Mouse (Mus musculus) midbrain, embryonic 14.5 days (tissue): ENCODE measurements around the gene Gm21860. TPM values are rescaled to one million over a fixed set of nuclear protein-coding genes. Genes with fewer than 3 reads are reported as not detected.
"Not testable (repeated sequence)": the region's sequence is repeated elsewhere in the genome, so short reads cannot be mapped to it uniquely, and the experiment has no call there.

Experiments used
- ATAC-seq: fragments of 200-750 bp; cut with Nextera tagmentation; 2 replicates; pipeline ENCODE4 v1.8.0; 2017; ENCODE audit warnings: moderate number of reproducible peaks, moderate library complexity; ENCODE audit not compliant: low FRiP score, low TSS enrichment
- DNase-seq: peaks from one replicate; pipeline ENCODE4 v3.0.0-alpha.2; 2015
- H3K27ac ChIP-seq: fragments of 300-500 bp; sonication (generic); replicated peaks from 2 replicates; pipeline ENCODE4 v1.5.1; 2014; ENCODE audit warnings: mild to moderate bottlenecking, low read depth, low read length, moderate library complexity
- H3K27me3 ChIP-seq: fragments of 300-500 bp; sonication (generic); 2 replicates; pipeline ENCODE4 v1.6.1; 2014; ENCODE audit warnings: low read length, control low read depth, mixed read lengths; ENCODE audit not compliant: control insufficient read depth, insufficient read depth
- H3K36me3 ChIP-seq: fragments of 300-500 bp; sonication (generic); 2 replicates; pipeline ENCODE4 v1.6.1; 2014; ENCODE audit warnings: low read length, control low read depth; ENCODE audit not compliant: control insufficient read depth, insufficient read depth
- H3K4me1 ChIP-seq: fragments of 300-500 bp; sonication (generic); 2 replicates; pipeline ENCODE4 v1.6.1; 2014; ENCODE audit warnings: mild to moderate bottlenecking, antibody characterized with exemption, low read length, control low read depth; ENCODE audit not compliant: control insufficient read depth, insufficient read depth
- H3K4me2 ChIP-seq: fragments of 300-500 bp; sonication (generic); 2 replicates; pipeline ENCODE4 v1.6.1; 2014; ENCODE audit warnings: mild to moderate bottlenecking, low read length, moderate library complexity
- H3K4me3 ChIP-seq: fragments of 300-500 bp; sonication (generic); replicated peaks from 2 replicates; pipeline ENCODE4 v1.5.1; 2014; ENCODE audit warnings: low read depth, low read length
- H3K9ac ChIP-seq: fragments of 300-500 bp; sonication (generic); replicated peaks from 2 replicates; pipeline ENCODE4 v1.6.1; 2014; ENCODE audit warnings: mild to moderate bottlenecking, low read length, moderate library complexity
- H3K9me3 ChIP-seq: fragments of 300-500 bp; sonication (generic); 2 replicates; pipeline ENCODE4 v1.6.1; 2016; ENCODE audit warnings: low read length, control low read depth, mixed read lengths; ENCODE audit not compliant: control insufficient read depth
- WGBS: fragments of 180-500 bp; shearing (Covaris S2); extraction: QIAGEN DNeasy Blood & Tissue Kit; methylation state at CpG from one replicate; pipeline ENCODE4 v1.1.7; 2014; 5-methylcytosine and 5-hydroxymethylcytosine counted together
- polyA plus RNA-seq: library from polyadenylated mRNA; unstranded; fragments of >200 nt; fragmentation: Nextera tagmentation; extraction: Ambion mirVana; gene quantifications from 2 replicates; pipeline ENCODE4 v1.2.1, GENCODE M21; 2014

Gene Gm21860
- polyA plus RNA-seq, 1 experiment from 2014 or later = not detected

DNA sequence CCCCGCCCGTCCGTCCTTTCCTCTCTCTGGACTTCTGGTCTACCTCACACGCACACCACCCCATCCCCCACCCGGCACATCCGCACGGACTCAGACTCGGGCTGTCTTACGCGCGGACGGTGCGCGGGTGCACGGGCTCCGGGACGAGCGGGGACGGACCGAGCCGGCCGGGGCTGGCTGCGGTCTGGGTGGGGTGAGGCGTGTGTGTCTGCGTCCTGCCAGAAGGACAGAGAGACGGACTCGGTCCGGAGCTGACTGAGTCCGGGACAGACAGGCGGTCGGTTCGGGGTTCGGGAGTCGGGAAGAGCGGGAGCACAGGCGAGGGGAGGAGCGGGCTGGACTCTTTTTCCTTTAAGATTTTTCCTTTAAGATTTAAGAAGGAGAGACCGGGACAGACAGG is 13.6 kb downstream of the Gm21860 start:
- H3K27me3 ChIP-seq = not testable (repeated sequence)
- peak; percentile 40 for ATAC-seq

GRCm38 (mm10) chrY:90740013-90740561 is 14.5 kb downstream of the Gm21860 start:
- Histone ChIP-seq H3K27ac (no peak overlapping the region), H3K9ac (no peak overlapping the region), H3K4me3 (no peak overlapping the region), H3K4me1 (no peaks in the 10 kb centered on the region), H3K36me3 (peaks cover 48% of the 10 kb centered on the region), H3K27me3 (no peaks in the 10 kb centered on the region), H3K4me2 (no peak overlapping the region), H3K9me3 (peaks cover 57% of the 10 kb centered on the region)
- DNase-seq = peak; percentile 75
- 56% methylated on average over 14 of the region's 14 CpGs for whole genome bisulfite sequencing
- ATAC-seq = peak; percentile 18

More for the DNA sequence above, 13.6 kb downstream of the Gm21860 start:
- not testable (repeated sequence) for H3K4me3 ChIP-seq, H3K4me2 ChIP-seq, H3K27ac ChIP-seq, H3K9ac ChIP-seq, H3K4me1 ChIP-seq
- DNase-seq = peak; percentile 75
- peaks cover 44% of the 10 kb centered on the region for H3K36me3 ChIP-seq
- peaks cover 61% of the 10 kb centered on the region for H3K9me3 ChIP-seq
- WGBS = 76% methylated on average over 38 of the region's 38 CpGs

GRCm38 (mm10) chrY:90739531-90740012 is 15.0 kb downstream of the Gm21860 start:
- H3K9ac ChIP-seq, H3K4me3 ChIP-seq, H3K4me2 ChIP-seq, H3K27me3 ChIP-seq, H3K27ac ChIP-seq, DNase-seq, H3K4me1 ChIP-seq: not testable (repeated sequence)
- Histone ChIP-seq H3K9me3 (peaks cover 53% of the 10 kb centered on the region), H3K36me3 (peaks cover 48% of the 10 kb centered on the region)
- peak; percentile 12 for ATAC-seq
- 59% methylated on average over 11 of the region's 11 CpGs for WGBS

DNA sequence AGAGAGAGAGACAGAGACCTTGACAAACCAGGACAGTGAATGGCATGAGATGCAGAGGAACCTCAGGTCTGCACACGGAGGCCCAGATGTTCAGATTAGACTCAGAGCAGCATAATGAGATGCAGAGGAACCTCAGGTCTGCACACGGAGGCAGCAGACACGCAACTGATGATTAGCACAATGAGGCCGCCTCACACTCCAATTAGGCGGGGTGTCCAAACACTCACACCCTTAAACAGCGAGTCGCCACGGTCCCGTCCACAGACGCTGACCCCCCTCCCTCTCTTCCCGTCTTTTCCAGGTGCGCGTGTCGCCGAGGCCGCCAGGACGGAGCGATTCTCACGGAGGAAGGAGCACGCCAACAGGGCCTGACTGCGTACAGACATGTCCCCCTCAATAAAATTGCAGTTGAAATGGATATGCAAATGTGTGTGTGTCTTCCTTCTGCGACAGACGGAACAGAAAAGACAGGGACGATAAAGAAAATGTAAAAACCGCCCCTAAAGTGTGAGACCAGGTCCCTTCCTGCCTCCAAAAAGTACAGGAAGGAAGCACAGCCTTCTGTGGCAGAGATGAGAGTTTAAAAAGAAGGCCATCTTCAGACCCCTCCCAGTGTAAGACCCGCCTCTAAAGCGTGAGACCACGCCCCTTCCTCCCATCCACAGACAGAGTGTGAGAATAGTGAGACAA is 15.6 kb downstream of the Gm21860 start:
- H3K4me3 ChIP-seq, H3K27me3 ChIP-seq, H3K4me2 ChIP-seq, H3K27ac ChIP-seq, H3K9ac ChIP-seq, H3K4me1 ChIP-seq: not testable (repeated sequence)
- Histone ChIP-seq H3K9me3 (peaks cover 47% of the 10 kb centered on the region), H3K36me3 (peaks cover 50% of the 10 kb centered on the region)
- WGBS = 79% methylated on average over 28 of the region's 28 CpGs
- ATAC-seq (peak; percentile 42), DNase-seq (peak; percentile 61)

GRCm38 (mm10) chrY:90738431-90738680 is 16.3 kb downstream of the Gm21860 start:
- Histone ChIP-seq H3K9ac (no peak overlapping the region), H3K36me3 (peaks cover 50% of the 10 kb centered on the region), H3K4me1 (no peaks in the 10 kb centered on the region), H3K27me3 (no peaks in the 10 kb centered on the region), H3K27ac (no peak overlapping the region), H3K4me3 (no peak overlapping the region), H3K9me3 (peaks cover 44% of the 10 kb centered on the region), H3K4me2 (no peak overlapping the region)
- ATAC-seq (no peak), DNase-seq (no peak)
- WGBS = 93% methylated on average over 1 of the region's 1 CpGs

GRCm38 (mm10) chrY:90737606-90738430 is 16.8 kb downstream of the Gm21860 start:
- ATAC-seq (no peak), DNase-seq (no peak)
- Histone ChIP-seq H3K27me3 (no peaks in the 10 kb centered on the region), H3K9me3 (peaks cover 44% of the 10 kb centered on the region), H3K9ac (no peak overlapping the region), H3K4me1 (no peaks in the 10 kb centered on the region), H3K4me2 (no peak overlapping the region), H3K4me3 (no peak overlapping the region), H3K36me3 (peaks cover 50% of the 10 kb centered on the region), H3K27ac (no peak overlapping the region)
- WGBS = 88% methylated on average over 7 of the region's 7 CpGs

DNA sequence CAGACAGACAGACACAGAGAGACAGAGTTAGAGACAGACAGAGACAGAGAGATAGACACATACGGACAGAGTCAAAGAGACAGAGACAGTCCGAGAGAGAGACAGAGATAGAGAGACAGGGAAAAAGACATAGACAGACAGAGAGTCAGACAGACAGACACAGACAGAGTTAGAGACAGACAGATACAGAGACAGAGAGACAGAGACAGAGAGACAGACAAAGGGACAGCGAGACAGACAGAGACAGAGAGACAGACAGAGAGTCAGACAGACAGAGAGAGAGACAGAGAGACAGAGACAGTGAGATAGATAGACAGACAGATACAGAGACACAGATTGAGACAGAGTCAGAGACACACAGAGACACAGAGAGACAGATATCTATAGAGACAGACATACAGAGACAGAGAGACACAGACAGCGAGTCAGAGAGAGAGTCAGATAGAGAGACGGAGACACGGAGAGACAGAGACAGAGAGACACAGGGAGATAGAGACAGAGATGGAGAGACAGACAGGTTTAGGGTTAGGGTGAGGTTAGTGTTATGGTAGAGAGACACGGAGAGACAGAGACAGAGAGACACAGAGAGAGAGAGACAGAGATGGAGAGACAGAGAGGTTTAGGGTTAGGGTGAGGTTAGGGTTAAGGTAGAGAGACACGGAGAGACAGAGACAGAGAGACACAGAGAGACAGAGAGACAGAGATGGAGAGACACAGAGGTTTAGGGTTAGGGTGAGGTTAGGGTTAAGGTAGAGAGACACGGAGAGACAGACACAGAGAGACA is 18.2 kb downstream of the Gm21860 start:
- not testable (repeated sequence) for H3K4me1 ChIP-seq, H3K9ac ChIP-seq, ATAC-seq, H3K27ac ChIP-seq, H3K27me3 ChIP-seq, H3K4me3 ChIP-seq, H3K4me2 ChIP-seq
- peaks cover 46% of the 10 kb centered on the region for H3K36me3 ChIP-seq
- peak; percentile 20 for DNase-seq
- H3K9me3 ChIP-seq = peaks cover 36% of the 10 kb centered on the region
- 85% methylated on average over 4 of the region's 9 CpGs for WGBS

GRCm38 (mm10) chrY:90735181-90735895 is 19.3 kb downstream of the Gm21860 start:
- not testable (repeated sequence) for ATAC-seq, H3K27me3 ChIP-seq, H3K4me1 ChIP-seq

More at GRCm38 (mm10) chrY:90735181-90735895, 19.3 kb downstream of the Gm21860 start:
- H3K4me2 ChIP-seq, H3K9ac ChIP-seq, H3K4me3 ChIP-seq, H3K27ac ChIP-seq: not testable (repeated sequence)
- WGBS = 97% methylated on average over 1 of the region's 5 CpGs
- DNase-seq = peak; percentile 22
- Histone ChIP-seq H3K9me3 (peaks cover 28% of the 10 kb centered on the region), H3K36me3 (peaks cover 41% of the 10 kb centered on the region)
